Mouse (Mus musculus): ENCODE results near the gene Kat2b. TPM values are rescaled to one million over a fixed set of nuclear protein-coding genes. Genes with fewer than 3 reads are reported as not detected.

The Kat2b gene
- total and polyA plus RNA-seq, 3 experiments: 2.4 to 52.2 (median 27.1) TPM

DNA sequence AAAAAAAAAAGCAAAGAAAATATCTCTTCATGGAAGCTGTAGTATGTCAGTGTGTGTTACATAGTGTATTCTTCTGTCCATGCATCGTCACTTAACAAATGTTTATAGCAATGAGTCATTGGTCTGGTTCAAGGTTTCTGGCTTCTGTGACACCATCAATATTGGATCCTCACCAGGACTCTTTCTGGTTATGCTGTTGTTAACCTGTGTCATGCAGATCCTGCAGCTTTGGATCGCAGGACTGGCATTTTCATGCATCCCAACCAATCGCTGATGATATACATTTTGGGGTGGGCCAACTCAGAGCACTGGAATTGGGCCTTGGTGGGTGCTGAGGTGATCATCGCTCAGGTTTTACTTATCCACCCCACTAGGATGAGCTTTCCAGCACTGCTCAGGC lies 24.1 kb upstream of the Kat2b start:
- no peaks in the 10 kb centered on the region for H3K36me3 ChIP-seq (replicated peaks)
- no peaks in the 10 kb centered on the region for H3K9me3 ChIP-seq (replicated peaks)
- ATAC-seq (ENCODE audit: extremely low read depth, insufficient number of reproducible peaks, low FRiP score, poor library complexity, severe bottlenecking): no peak

GRCm38 (mm10) chr17:53543591-53544324 lies 22.9 kb upstream of the Kat2b start:
- Histone ChIP-seq H3K4me1 (ENCODE audit: insufficient read depth, low read depth, low read length) (no peaks in the 10 kb centered on the region; the same call in 1 of the 2 replicates), H3K4me3 (ENCODE audit: low read depth, low read length) (no peak overlapping the region), H3K27me3 (ENCODE audit: insufficient read depth, low read length) (0 out of 2 replicates have a peak, but pooled peaks cover 3% of the 10 kb centered on the region), H3K36me3 (replicated peaks) (no peaks in the 10 kb centered on the region), H3K9me3 (replicated peaks) (no peaks in the 10 kb centered on the region)
- no peak for DNase-seq (ENCODE audit: low spot score)
- TF ChIP-seq POLR2AphosphoS5 (IDR thresholded peaks at IDR 0.05; ENCODE audit: insufficient replicate concordance, low read depth, low read length) (no peak), GATA1 (IDR thresholded peaks at IDR 0.05; ENCODE audit: borderline replicate concordance, low read length) (no peak), GATA2 (IDR thresholded peaks at IDR 0.05; ENCODE audit: borderline replicate concordance, low read depth, low read length) (no peak), TAL1 (conservative IDR thresholded peaks at IDR 0.05; ENCODE audit: low read depth, low read length) (no peak), CTCF (IDR thresholded peaks at IDR 0.05; ENCODE audit: low read depth, low read length) (no peak)
- ATAC-seq (ENCODE audit: extremely low read depth, insufficient number of reproducible peaks, low FRiP score, poor library complexity, severe bottlenecking): no peak

More for the DNA sequence above, 24.1 kb upstream of the Kat2b start:
- Histone ChIP-seq H3K4me3 (ENCODE audit: low read depth, low read length) (no peak overlapping the region), H3K4me1 (ENCODE audit: insufficient read depth, low read depth, low read length) (no peaks in the 10 kb centered on the region; the same call in 1 of the 2 replicates), H3K27me3 (ENCODE audit: insufficient read depth, low read length) (0 out of 2 replicates have a peak, but pooled peaks cover 3% of the 10 kb centered on the region)
- DNase-seq (ENCODE audit: low spot score): no peak
- TF ChIP-seq GATA1 (IDR thresholded peaks at IDR 0.05; ENCODE audit: borderline replicate concordance, low read length): no peak
- no peak for TF ChIP-seq GATA2 (IDR thresholded peaks at IDR 0.05; ENCODE audit: borderline replicate concordance, low read depth, low read length)
- TF ChIP-seq POLR2AphosphoS5 (IDR thresholded peaks at IDR 0.05; ENCODE audit: insufficient replicate concordance, low read depth, low read length): no peak
- no peak for TF ChIP-seq CTCF (IDR thresholded peaks at IDR 0.05; ENCODE audit: low read depth, low read length)
- no peak for TF ChIP-seq TAL1 (conservative IDR thresholded peaks at IDR 0.05; ENCODE audit: low read depth, low read length)

DNA sequence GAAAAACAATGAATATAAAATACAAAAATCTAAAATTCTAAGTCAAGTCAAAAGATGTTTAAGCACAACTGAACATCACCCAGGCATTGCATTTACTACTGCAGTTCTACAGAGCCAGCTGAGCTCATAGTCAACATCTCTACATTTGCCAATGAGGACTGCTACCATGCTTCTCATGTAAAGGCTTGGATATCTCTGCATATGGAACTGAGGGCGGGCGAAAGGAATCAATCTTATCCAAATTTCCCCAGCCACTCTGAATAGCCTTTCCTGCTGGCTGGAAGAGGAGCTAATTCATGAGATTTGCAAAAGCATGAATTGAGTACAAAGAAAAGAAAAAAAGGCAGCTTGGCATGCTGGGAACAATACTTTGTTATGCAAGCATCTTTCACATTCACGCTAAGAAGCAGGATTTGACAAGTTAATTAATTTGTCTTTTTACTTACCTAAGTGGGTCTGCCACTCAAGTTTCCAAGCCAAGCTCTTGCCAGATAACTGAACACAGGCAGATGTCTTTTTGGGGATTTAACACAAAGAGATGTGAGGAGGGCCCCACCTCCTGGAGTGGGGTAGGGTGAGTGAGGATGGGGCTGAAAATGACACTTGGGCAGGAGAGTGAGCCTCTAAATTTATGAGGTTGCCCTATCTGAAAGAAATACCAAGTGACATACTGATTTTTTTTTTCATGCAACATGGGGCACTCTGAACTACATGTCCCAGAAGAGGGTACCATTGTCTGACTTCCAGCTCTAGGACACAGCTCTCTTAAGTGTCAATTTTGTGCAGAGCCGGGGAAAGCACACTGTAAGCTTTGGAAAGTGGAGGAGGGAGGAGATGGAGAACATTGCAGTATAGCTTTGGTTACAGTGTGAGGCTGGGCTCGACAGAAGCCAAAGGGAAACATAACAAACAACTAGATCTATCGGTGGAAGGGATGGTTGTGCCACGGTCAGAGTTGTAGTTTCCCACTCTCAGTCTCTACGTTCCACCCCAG lies 15.1 kb upstream of the Kat2b start:
- H3K9me3 ChIP-seq (replicated peaks): peaks cover 7% of the 10 kb centered on the region
- no peak for ATAC-seq (ENCODE audit: extremely low read depth, insufficient number of reproducible peaks, low FRiP score, poor library complexity, severe bottlenecking)
- no peak overlapping the region for H3K4me3 ChIP-seq (ENCODE audit: low read depth, low read length)

GRCm38 (mm10) chr17:53554088-53554487 lies 12.6 kb upstream of the Kat2b start:
- ATAC-seq (ENCODE audit: extremely low read depth, insufficient number of reproducible peaks, low FRiP score, poor library complexity, severe bottlenecking) (peak; percentile 40; the same call in 1 of the 2 replicates), DNase-seq (ENCODE audit: low spot score) (no peak)
- no peaks in the 10 kb centered on the region for H3K36me3 ChIP-seq (replicated peaks)
- H3K9me3 ChIP-seq (replicated peaks): peaks cover 7% of the 10 kb centered on the region
- no peaks in the 10 kb centered on the region for H3K4me1 ChIP-seq (ENCODE audit: insufficient read depth, low read depth, low read length)
- TF ChIP-seq CTCF (IDR thresholded peaks at IDR 0.05; ENCODE audit: low read depth, low read length) (peak; percentile 34), GATA2 (IDR thresholded peaks at IDR 0.05; ENCODE audit: borderline replicate concordance, low read depth, low read length) (no peak)
- no peak overlapping the region for H3K4me3 ChIP-seq (ENCODE audit: low read depth, low read length)
- no peaks in the 10 kb centered on the region for H3K27me3 ChIP-seq (ENCODE audit: insufficient read depth, low read length)

More for the DNA sequence above, 15.1 kb upstream of the Kat2b start:
- no peaks in the 10 kb centered on the region for H3K27me3 ChIP-seq (ENCODE audit: insufficient read depth, low read length)
- no peak for DNase-seq (ENCODE audit: low spot score)
- no peaks in the 10 kb centered on the region for H3K4me1 ChIP-seq (ENCODE audit: insufficient read depth, low read depth, low read length)
- H3K36me3 ChIP-seq (replicated peaks): no peaks in the 10 kb centered on the region
- TF ChIP-seq TAL1 (conservative IDR thresholded peaks at IDR 0.05; ENCODE audit: low read depth, low read length) (no peak), POLR2AphosphoS5 (IDR thresholded peaks at IDR 0.05; ENCODE audit: insufficient replicate concordance, low read depth, low read length) (no peak), CTCF (IDR thresholded peaks at IDR 0.05; ENCODE audit: low read depth, low read length) (no peak), GATA2 (IDR thresholded peaks at IDR 0.05; ENCODE audit: borderline replicate concordance, low read depth, low read length) (no peak), GATA1 (IDR thresholded peaks at IDR 0.05; ENCODE audit: borderline replicate concordance, low read length) (no peak)

DNA sequence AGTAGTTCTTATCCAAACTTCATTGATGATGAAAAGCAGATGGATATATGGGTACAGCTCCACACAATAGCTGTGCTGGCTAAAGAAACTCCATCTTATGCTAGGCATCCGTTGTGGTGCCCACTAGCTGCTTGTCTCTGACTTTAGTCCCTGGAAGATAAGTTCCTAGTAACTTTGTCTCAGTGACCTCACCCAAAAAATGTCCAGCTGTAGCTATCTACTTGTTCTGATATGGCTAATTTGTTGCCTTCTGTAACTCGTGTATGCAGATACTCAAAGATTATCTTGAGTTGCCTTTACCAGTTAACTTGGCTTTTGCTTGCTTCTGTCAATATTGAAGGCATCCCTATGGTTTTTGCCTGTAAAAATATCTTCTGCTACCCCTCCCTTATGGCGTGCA lies 11.8 kb upstream of the Kat2b start:
- H3K36me3 ChIP-seq (replicated peaks): no peaks in the 10 kb centered on the region
- H3K27me3 ChIP-seq (ENCODE audit: insufficient read depth, low read length): no peaks in the 10 kb centered on the region
- H3K4me1 ChIP-seq (ENCODE audit: insufficient read depth, low read depth, low read length): no peaks in the 10 kb centered on the region
- ATAC-seq (ENCODE audit: extremely low read depth, insufficient number of reproducible peaks, low FRiP score, poor library complexity, severe bottlenecking) (no peak), DNase-seq (ENCODE audit: low spot score) (no peak)
- H3K4me3 ChIP-seq (ENCODE audit: low read depth, low read length): no peak overlapping the region
- peaks cover 5% of the 10 kb centered on the region for H3K9me3 ChIP-seq (replicated peaks)
- TF ChIP-seq POLR2AphosphoS5 (IDR thresholded peaks at IDR 0.05; ENCODE audit: insufficient replicate concordance, low read depth, low read length) (no peak), GATA2 (IDR thresholded peaks at IDR 0.05; ENCODE audit: borderline replicate concordance, low read depth, low read length) (no peak), TAL1 (conservative IDR thresholded peaks at IDR 0.05; ENCODE audit: low read depth, low read length) (no peak), CTCF (IDR thresholded peaks at IDR 0.05; ENCODE audit: low read depth, low read length) (no peak), GATA1 (IDR thresholded peaks at IDR 0.05; ENCODE audit: borderline replicate concordance, low read length) (no peak)

GRCm38 (mm10) chr17:53557443-53557842 lies 9.2 kb upstream of the Kat2b start:
- DNase-seq (ENCODE audit: low spot score): no peak
- Histone ChIP-seq H3K27me3 (ENCODE audit: insufficient read depth, low read length) (no peaks in the 10 kb centered on the region), H3K9me3 (replicated peaks) (no peaks in the 10 kb centered on the region), H3K36me3 (replicated peaks) (no peaks in the 10 kb centered on the region), H3K4me3 (ENCODE audit: low read depth, low read length) (no peak overlapping the region), H3K4me1 (ENCODE audit: insufficient read depth, low read depth, low read length) (no peaks in the 10 kb centered on the region)
- ATAC-seq (ENCODE audit: extremely low read depth, insufficient number of reproducible peaks, low FRiP score, poor library complexity, severe bottlenecking): no peak
- TF ChIP-seq GATA2 (IDR thresholded peaks at IDR 0.05; ENCODE audit: borderline replicate concordance, low read depth, low read length): no peak
- TF ChIP-seq GATA1 (IDR thresholded peaks at IDR 0.05; ENCODE audit: borderline replicate concordance, low read length): no peak
- no peak for TF ChIP-seq CTCF (IDR thresholded peaks at IDR 0.05; ENCODE audit: low read depth, low read length)
- no peak for TF ChIP-seq TAL1 (conservative IDR thresholded peaks at IDR 0.05; ENCODE audit: low read depth, low read length)
- no peak for TF ChIP-seq POLR2AphosphoS5 (IDR thresholded peaks at IDR 0.05; ENCODE audit: insufficient replicate concordance, low read depth, low read length)
